Mouse (Mus musculus): ENCODE results near the gene Cyp4f15. TPM values are rescaled to one million over a fixed set of nuclear protein-coding genes. Genes with fewer than 3 reads are reported as not detected.

Cyp4f15 gene
- not detected in 2 replicates for total RNA-seq (2012; rRNA removed)
- not detected in 2 replicates for total RNA-seq (2014; rRNA removed)
- not detected in 2 replicates for polyA plus RNA-seq (2012; ENCODE audit: insufficient read length, low read depth)

GRCm38 (mm10) chr17:32685048-32685750, at the start of gene Cyp4f15:
Gene Cyp4f15 (plus strand): TSS chr17:32685627.
- TF ChIP-seq CTCF (conservative IDR thresholded peaks at IDR 0.05 in 1 of 2, IDR thresholded peaks at IDR 0.05 in 1 of 2; ENCODE audit: low read depth in 2 of 2, low read length in 2 of 2) (no peak), IRF4 (IDR thresholded peaks at IDR 0.05; ENCODE audit: low read depth, low read length) (no peak), NELFE (IDR thresholded peaks at IDR 0.05; ENCODE audit: low read depth, low read length) (no peak), ZMIZ1 (IDR thresholded peaks at IDR 0.05; ENCODE audit: low read depth, low read length) (no peak), NRF1 (IDR thresholded peaks at IDR 0.05; ENCODE audit: low read depth, low read length) (no peak), RCOR1 (conservative IDR thresholded peaks at IDR 0.05; ENCODE audit: low read depth, low read length) (no peak)
- Histone ChIP-seq H3K9ac (ENCODE audit: insufficient read depth, low read depth) (no peak within 1 kb of the TSS), H3K36me3 (replicated peaks in 1 of 2; ENCODE audit: control insufficient read depth in 1 of 2, insufficient read depth in 1 of 2, low read length in 1 of 2) (no peaks in the 10 kb centered on the region), H3K79me2 (replicated peaks; ENCODE audit: control insufficient read depth, extremely low read depth, insufficient read depth, poor library complexity, severe bottlenecking) (no peaks in the 10 kb centered on the region), H3K9me3 (replicated peaks; ENCODE audit: low read length) (no peaks in the 10 kb centered on the region), H3K27ac (ENCODE audit: insufficient read depth, low read depth) (no peak within 1 kb of the TSS), H3K4me1 (ENCODE audit: control insufficient read depth in 1 of 2, insufficient read depth in 2 of 2) (no peaks in the 10 kb centered on the region), H3K27me3 (replicated peaks) (peaks cover 14% of the 10 kb centered on the region), H3K4me3 (replicated peaks in 1 of 3; ENCODE audit: low read depth in 2 of 3, low read length in 2 of 3, poor library complexity in 1 of 3) (no peak within 1 kb of the TSS), H3K4me2 (ENCODE audit: insufficient read depth, low read depth, poor library complexity, severe bottlenecking) (no peak within 1 kb of the TSS)
- dilution Hi-C loops (cut with MboI; ENCODE audit: extremely low pct_ligation_motif_present, extremely low pct_unique_long_range_greater_than_20kb, low sequenced_read_pairs): no loop called here
- DNase-seq (ENCODE audit: extremely low read depth): no peak
- in situ Hi-C loops (cut with MboI; ENCODE audit: low pct_ligation_motif_present, low pct_unique_long_range_greater_than_20kb, low sequenced_read_pairs): no loop called here

DNA sequence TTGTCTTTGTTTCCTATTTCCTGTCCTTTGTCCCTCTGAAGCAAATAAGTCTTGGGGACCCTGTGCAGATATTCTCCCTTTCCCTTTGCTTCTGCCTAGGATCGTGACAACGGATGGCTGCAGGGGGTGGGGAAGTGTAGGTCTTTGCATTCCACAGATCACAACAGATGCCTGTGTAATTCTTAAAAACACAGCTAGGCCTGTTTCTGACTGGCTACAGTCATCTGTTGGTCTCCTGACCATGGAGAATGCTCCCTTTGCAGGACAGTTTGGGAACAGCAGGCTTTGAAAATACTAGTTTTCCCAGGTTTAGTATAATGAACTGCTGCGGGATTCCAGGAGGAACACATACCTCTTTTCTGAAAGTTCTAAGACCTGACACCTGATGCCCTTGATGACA, 49.1 kb upstream of the Cyp4f15 start:
- no peaks in the 10 kb centered on the region for H3K27me3 ChIP-seq (replicated peaks)
- no peak for DNase-seq (ENCODE audit: extremely low read depth)
- no peaks in the 10 kb centered on the region for H3K79me2 ChIP-seq (replicated peaks; ENCODE audit: control insufficient read depth, extremely low read depth, insufficient read depth, poor library complexity, severe bottlenecking)
- no peaks in the 10 kb centered on the region for H3K36me3 ChIP-seq (replicated peaks in 1 of 2; ENCODE audit: control insufficient read depth in 1 of 2, insufficient read depth in 1 of 2, low read length in 1 of 2)
- TF ChIP-seq CTCF (conservative IDR thresholded peaks at IDR 0.05 in 1 of 2, IDR thresholded peaks at IDR 0.05 in 1 of 2; ENCODE audit: low read depth in 2 of 2, low read length in 2 of 2) (no peak), EP300 (IDR thresholded peaks at IDR 0.05; ENCODE audit: low read length) (no peak), BHLHE40 (IDR thresholded peaks at IDR 0.05; ENCODE audit: low read depth, low read length) (no peak), NELFE (IDR thresholded peaks at IDR 0.05; ENCODE audit: low read depth, low read length) (no peak), MAX (IDR thresholded peaks at IDR 0.05; ENCODE audit: low read length) (no peak), JUND (conservative IDR thresholded peaks at IDR 0.05; ENCODE audit: low read depth, low read length) (no peak), PAX5 (IDR thresholded peaks at IDR 0.05; ENCODE audit: low read length) (no peak), E2F4 (IDR thresholded peaks at IDR 0.05; ENCODE audit: insufficient replicate concordance, low read depth, low read length) (no peak), MXI1 (IDR thresholded peaks at IDR 0.05; ENCODE audit: low read depth, low read length) (no peak), JUN (IDR thresholded peaks at IDR 0.05; ENCODE audit: insufficient read depth, low read depth, low read length) (no peak), SIN3A (IDR thresholded peaks at IDR 0.05; ENCODE audit: low read length) (no peak), UBTF (IDR thresholded peaks at IDR 0.05; ENCODE audit: low read depth, low read length) (no peak), TCF12 (IDR thresholded peaks at IDR 0.05; ENCODE audit: low read depth, low read length) (no peak), CHD1 (IDR thresholded peaks at IDR 0.05; ENCODE audit: low read depth, low read length) (no peak), GABPA (IDR thresholded peaks at IDR 0.05; ENCODE audit: insufficient replicate concordance, low read depth, low read length) (no peak), NRF1 (IDR thresholded peaks at IDR 0.05; ENCODE audit: low read depth, low read length) (no peak), HCFC1 (IDR thresholded peaks at IDR 0.05; ENCODE audit: low read depth, low read length) (no peak), RCOR1 (conservative IDR thresholded peaks at IDR 0.05; ENCODE audit: low read depth, low read length) (no peak), KAT2A (IDR thresholded peaks at IDR 0.05; ENCODE audit: insufficient replicate concordance, low read length) (no peak), RAD21 (IDR thresholded peaks at IDR 0.05; ENCODE audit: low read depth, low read length) (no peak)
- H3K9me3 ChIP-seq (replicated peaks; ENCODE audit: low read length): no peaks in the 10 kb centered on the region
- no peak overlapping the region for H3K9ac ChIP-seq (ENCODE audit: insufficient read depth, low read depth)
- dilution Hi-C loops (cut with MboI; ENCODE audit: extremely low pct_ligation_motif_present, extremely low pct_unique_long_range_greater_than_20kb, low sequenced_read_pairs): no loop called here
- peaks cover 3 to 9% of the 10 kb centered on the region in 2 experiments; a peak in 2 of 4 replicates for H3K4me1 ChIP-seq (ENCODE audit: control insufficient read depth in 1 of 2, insufficient read depth in 2 of 2)
- no peak overlapping the region for H3K4me3 ChIP-seq (replicated peaks in 1 of 3; ENCODE audit: low read depth in 2 of 3, low read length in 2 of 3, poor library complexity in 1 of 3)
- in situ Hi-C loops (cut with MboI; ENCODE audit: low pct_ligation_motif_present, low pct_unique_long_range_greater_than_20kb, low sequenced_read_pairs): no loop called here
- no peak overlapping the region for H3K27ac ChIP-seq (ENCODE audit: insufficient read depth, low read depth)
- H3K4me2 ChIP-seq (ENCODE audit: insufficient read depth, low read depth, poor library complexity, severe bottlenecking): no peak overlapping the region

Measured in CH12.LX (cell line).